Mouse (Mus musculus): Measurements from ENCODE around the gene Capn15. TPM values are rescaled to one million over a fixed set of nuclear protein-coding genes. Genes with fewer than 3 reads are reported as not detected.

Gene Capn15
- polyA plus RNA-seq, 1 experiment from 2014 or later: 21.5 TPM

- no peak overlapping the region for H3K9ac ChIP-seq (ENCODE audit: low read length)
- H3K9me3 ChIP-seq (ENCODE audit: control insufficient read depth, low read length): no peaks in the 10 kb centered on the region
- no peak for DNase-seq (ENCODE audit: low spot score, missing footprints)
- no peak for ATAC-seq (ENCODE audit: low FRiP score)
- H3K4me1 ChIP-seq (ENCODE audit: control insufficient read depth, insufficient read depth, low read length): peaks cover 10% of the 10 kb centered on the region
- WGBS: 97% methylated on average over 3 of the region's 3 CpGs
- no peaks in the 10 kb centered on the region for H3K36me3 ChIP-seq (ENCODE audit: control insufficient read depth, insufficient read depth, low read length)
- H3K27me3 ChIP-seq (ENCODE audit: control insufficient read depth, insufficient read depth, low read length): no peaks in the 10 kb centered on the region
- no peak overlapping the region for H3K27ac ChIP-seq (ENCODE audit: low read depth, low read length)
- H3K4me3 ChIP-seq (ENCODE audit: low read depth, low read length): no peak overlapping the region
- no peak overlapping the region for H3K4me2 ChIP-seq
These were observed 2.7 kb downstream of the Capn15 start for GRCm38 (mm10) chr17:25982913-25983312.

GRCm38 (mm10) chr17:25980854-25981253, 4.7 kb downstream of the Capn15 start:
- H3K27me3 ChIP-seq (ENCODE audit: control insufficient read depth, insufficient read depth, low read length): no peaks in the 10 kb centered on the region
- 93% methylated on average over 5 of the region's 5 CpGs for WGBS
- DNase-seq (ENCODE audit: low spot score, missing footprints) (no peak), ATAC-seq (ENCODE audit: low FRiP score) (no peak)
- H3K4me2 ChIP-seq: no peak overlapping the region
- H3K9me3 ChIP-seq (ENCODE audit: control insufficient read depth, low read length): no peaks in the 10 kb centered on the region
- peaks cover 10% of the 10 kb centered on the region for H3K4me1 ChIP-seq (ENCODE audit: control insufficient read depth, insufficient read depth, low read length)
- no peaks in the 10 kb centered on the region for H3K36me3 ChIP-seq (ENCODE audit: control insufficient read depth, insufficient read depth, low read length)
- no peak overlapping the region for H3K27ac ChIP-seq (ENCODE audit: low read depth, low read length)
- H3K9ac ChIP-seq (ENCODE audit: low read length): no peak overlapping the region
- no peak overlapping the region for H3K4me3 ChIP-seq (ENCODE audit: low read depth, low read length)

GRCm38 (mm10) chr17:25979829-25980738, 5.5 kb downstream of the Capn15 start:
- ATAC-seq (ENCODE audit: low FRiP score): no peak
- WGBS: 94% methylated on average over 5 of the region's 5 CpGs
- no peak for DNase-seq (ENCODE audit: low spot score, missing footprints)
- no peak overlapping the region for H3K9ac ChIP-seq (ENCODE audit: low read length)
- H3K27ac ChIP-seq (ENCODE audit: low read depth, low read length): no peak overlapping the region
- peaks cover 10% of the 10 kb centered on the region for H3K4me1 ChIP-seq (ENCODE audit: control insufficient read depth, insufficient read depth, low read length)
- no peaks in the 10 kb centered on the region for H3K27me3 ChIP-seq (ENCODE audit: control insufficient read depth, insufficient read depth, low read length)
- no peak overlapping the region for H3K4me2 ChIP-seq
- H3K36me3 ChIP-seq (ENCODE audit: control insufficient read depth, insufficient read depth, low read length): no peaks in the 10 kb centered on the region
- no peak overlapping the region for H3K4me3 ChIP-seq (ENCODE audit: low read depth, low read length)
- H3K9me3 ChIP-seq (ENCODE audit: control insufficient read depth, low read length): no peaks in the 10 kb centered on the region

- DNase-seq (ENCODE audit: low spot score, missing footprints): no peak
- H3K4me2 ChIP-seq: no peak overlapping the region
- 90% methylated on average over 4 of the region's 4 CpGs for WGBS
- no peak for ATAC-seq (ENCODE audit: low FRiP score)
- no peak overlapping the region for H3K4me3 ChIP-seq (ENCODE audit: low read depth, low read length)
- no peak overlapping the region for H3K27ac ChIP-seq (ENCODE audit: low read depth, low read length)
- no peaks in the 10 kb centered on the region for H3K9me3 ChIP-seq (ENCODE audit: control insufficient read depth, low read length)
- H3K4me1 ChIP-seq (ENCODE audit: control insufficient read depth, insufficient read depth, low read length): no peaks in the 10 kb centered on the region
- H3K27me3 ChIP-seq (ENCODE audit: control insufficient read depth, insufficient read depth, low read length): no peaks in the 10 kb centered on the region
- peaks cover 2% of the 10 kb centered on the region; the same call in 1 of the 2 replicates for H3K36me3 ChIP-seq (ENCODE audit: control insufficient read depth, insufficient read depth, low read length)
- H3K9ac ChIP-seq (ENCODE audit: low read length): no peak overlapping the region
These were observed 14.5 kb downstream of the Capn15 start for GRCm38 (mm10) chr17:25970954-25971707.

- DNase-seq (ENCODE audit: low spot score, missing footprints) (no peak), ATAC-seq (ENCODE audit: low FRiP score) (no peak)
- no peak overlapping the region for H3K27ac ChIP-seq (ENCODE audit: low read depth, low read length)
- WGBS: 96% methylated on average over 9 of the region's 9 CpGs
- no peak overlapping the region for H3K9ac ChIP-seq (ENCODE audit: low read length)
- H3K4me2 ChIP-seq: no peak overlapping the region
- peaks cover 2% of the 10 kb centered on the region; the same call in 1 of the 2 replicates for H3K36me3 ChIP-seq (ENCODE audit: control insufficient read depth, insufficient read depth, low read length)
- no peaks in the 10 kb centered on the region for H3K27me3 ChIP-seq (ENCODE audit: control insufficient read depth, insufficient read depth, low read length)
- H3K4me1 ChIP-seq (ENCODE audit: control insufficient read depth, insufficient read depth, low read length): no peaks in the 10 kb centered on the region
- no peak overlapping the region for H3K4me3 ChIP-seq (ENCODE audit: low read depth, low read length)
- H3K9me3 ChIP-seq (ENCODE audit: control insufficient read depth, low read length): no peaks in the 10 kb centered on the region
These were observed 15.1 kb downstream of the Capn15 start for GRCm38 (mm10) chr17:25970448-25970847.

GRCm38 (mm10) chr17:25968176-25968575, 17.4 kb downstream of the Capn15 start:
- ATAC-seq (ENCODE audit: low FRiP score): no peak
- Histone ChIP-seq H3K4me3 (ENCODE audit: low read depth, low read length) (no peak overlapping the region), H3K36me3 (ENCODE audit: control insufficient read depth, insufficient read depth, low read length) (peaks cover 2% of the 10 kb centered on the region; the same call in 1 of the 2 replicates), H3K9ac (ENCODE audit: low read length) (no peak overlapping the region), H3K4me2 (no peak overlapping the region), H3K27me3 (ENCODE audit: control insufficient read depth, insufficient read depth, low read length) (no peaks in the 10 kb centered on the region), H3K27ac (ENCODE audit: low read depth, low read length) (no peak overlapping the region), H3K9me3 (ENCODE audit: control insufficient read depth, low read length) (no peaks in the 10 kb centered on the region), H3K4me1 (ENCODE audit: control insufficient read depth, insufficient read depth, low read length) (no peaks in the 10 kb centered on the region)
- WGBS: 82% methylated on average over 1 of the region's 1 CpGs
- DNase-seq (ENCODE audit: low spot score, missing footprints): no peak

- H3K27ac ChIP-seq (ENCODE audit: low read depth, low read length): no peak overlapping the region
- no peaks in the 10 kb centered on the region for H3K9me3 ChIP-seq (ENCODE audit: control insufficient read depth, low read length)
- no peak overlapping the region for H3K4me3 ChIP-seq (ENCODE audit: low read depth, low read length)
- no peak for ATAC-seq (ENCODE audit: low FRiP score)
- WGBS: 82% methylated on average over 3 of the region's 3 CpGs
- no peaks in the 10 kb centered on the region for H3K27me3 ChIP-seq (ENCODE audit: control insufficient read depth, insufficient read depth, low read length)
- no peaks in the 10 kb centered on the region for H3K36me3 ChIP-seq (ENCODE audit: control insufficient read depth, insufficient read depth, low read length)
- no peak for DNase-seq (ENCODE audit: low spot score, missing footprints)
- H3K4me2 ChIP-seq: no peak overlapping the region
- no peak overlapping the region for H3K9ac ChIP-seq (ENCODE audit: low read length)
- no peaks in the 10 kb centered on the region for H3K4me1 ChIP-seq (ENCODE audit: control insufficient read depth, insufficient read depth, low read length)
These were observed 17.9 kb downstream of the Capn15 start for GRCm38 (mm10) chr17:25967652-25968051.

- Histone ChIP-seq H3K9me3 (ENCODE audit: control insufficient read depth, low read length) (no peaks in the 10 kb centered on the region), H3K27me3 (ENCODE audit: control insufficient read depth, insufficient read depth, low read length) (no peaks in the 10 kb centered on the region), H3K4me3 (ENCODE audit: low read depth, low read length) (no peak overlapping the region), H3K36me3 (ENCODE audit: control insufficient read depth, insufficient read depth, low read length) (no peaks in the 10 kb centered on the region; the same call in 1 of the 2 replicates), H3K4me1 (ENCODE audit: control insufficient read depth, insufficient read depth, low read length) (no peaks in the 10 kb centered on the region), H3K9ac (ENCODE audit: low read length) (no peak overlapping the region), H3K4me2 (no peak overlapping the region), H3K27ac (ENCODE audit: low read depth, low read length) (no peak overlapping the region)
- no peak for ATAC-seq (ENCODE audit: low FRiP score)
- peak; percentile 66 for DNase-seq (ENCODE audit: low spot score, missing footprints)
- WGBS: 92% methylated on average over 7 of the region's 7 CpGs
These were observed 21.3 kb downstream of the Capn15 start for GRCm38 (mm10) chr17:25964271-25964670.

- DNase-seq (ENCODE audit: low spot score, missing footprints) (no peak), ATAC-seq (ENCODE audit: low FRiP score) (no peak)
- no peaks in the 10 kb centered on the region for H3K27me3 ChIP-seq (ENCODE audit: control insufficient read depth, insufficient read depth, low read length)
- no peaks in the 10 kb centered on the region for H3K4me1 ChIP-seq (ENCODE audit: control insufficient read depth, insufficient read depth, low read length)
- no peak overlapping the region for H3K4me3 ChIP-seq (ENCODE audit: low read depth, low read length)
- H3K36me3 ChIP-seq (ENCODE audit: control insufficient read depth, insufficient read depth, low read length): no peaks in the 10 kb centered on the region; the same call in 1 of the 2 replicates
- H3K9me3 ChIP-seq (ENCODE audit: control insufficient read depth, low read length): no peaks in the 10 kb centered on the region
- no peak overlapping the region for H3K9ac ChIP-seq (ENCODE audit: low read length)
- 95% methylated on average over 7 of the region's 7 CpGs for WGBS
- no peak overlapping the region for H3K27ac ChIP-seq (ENCODE audit: low read depth, low read length)
- H3K4me2 ChIP-seq: no peak overlapping the region
These were observed 23.1 kb downstream of the Capn15 start for GRCm38 (mm10) chr17:25962413-25962905.
